Mouse (Mus musculus): ENCODE results near the gene Hoxd4. TPM values are rescaled to one million over a fixed set of nuclear protein-coding genes. Genes with fewer than 3 reads are reported as not detected.
A peak's percentile ranks its signal among the peaks of the same experiment; 100 is the strongest.

Hoxd4 gene
- polyA plus RNA-seq, 1 experiment from 2014 or later: not detected

DNA sequence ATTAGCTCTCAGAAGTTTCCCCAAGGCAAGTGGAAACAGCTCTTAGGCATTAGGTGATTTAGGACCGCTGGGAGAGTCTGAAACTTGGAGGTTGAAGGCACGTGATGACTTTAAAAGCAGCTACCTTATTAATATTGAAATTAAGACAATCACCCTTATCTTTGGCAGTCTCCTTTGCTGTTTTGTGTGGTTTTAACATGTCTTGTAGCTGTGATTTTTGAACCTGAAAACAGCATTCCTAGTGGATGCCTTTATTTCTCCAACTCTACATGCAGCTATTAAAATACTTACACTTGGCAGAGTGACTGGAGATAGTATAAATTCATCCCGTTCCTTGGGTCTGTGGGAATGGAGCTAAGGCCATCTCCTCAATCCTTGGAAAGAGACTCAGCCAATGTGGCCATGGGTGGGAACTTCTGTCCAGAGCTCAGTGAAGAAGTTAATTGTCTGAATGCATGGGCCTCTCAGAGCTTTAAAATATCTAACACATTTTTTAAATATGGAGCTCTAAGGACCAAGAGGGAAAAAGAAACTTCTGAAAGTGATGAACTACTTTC is 41.0 kb upstream of the Hoxd4 start:
- H3K27me3 ChIP-seq (replicated peaks; ENCODE audit: control insufficient read depth, insufficient read depth, low read length): peaks cover 93% of the 10 kb centered on the region
- no peak overlapping the region for H3K9ac ChIP-seq (replicated peaks; ENCODE audit: low read depth, low read length)
- 3% methylated on average over 3 of the region's 3 CpGs for WGBS
- no peak overlapping the region for H3K4me3 ChIP-seq (replicated peaks; ENCODE audit: low read length)
- H3K36me3 ChIP-seq (ENCODE audit: control insufficient read depth, insufficient read depth): no peaks in the 10 kb centered on the region
- no peak for ATAC-seq
- no peaks in the 10 kb centered on the region for H3K9me3 ChIP-seq (ENCODE audit: control insufficient read depth, low read length)
- peaks cover 17% of the 10 kb centered on the region for H3K4me1 ChIP-seq (replicated peaks; ENCODE audit: control insufficient read depth, insufficient read depth, low read length)
- no peak overlapping the region for H3K4me2 ChIP-seq (ENCODE audit: low read length)
- no peak overlapping the region for H3K27ac ChIP-seq (ENCODE audit: low read length)

- Histone ChIP-seq H3K27me3 (replicated peaks; ENCODE audit: control insufficient read depth, insufficient read depth, low read length) (peaks cover 94% of the 10 kb centered on the region), H3K27ac (ENCODE audit: low read length) (no peak overlapping the region), H3K36me3 (ENCODE audit: control insufficient read depth, insufficient read depth) (no peaks in the 10 kb centered on the region), H3K9me3 (ENCODE audit: control insufficient read depth, low read length) (no peaks in the 10 kb centered on the region), H3K9ac (replicated peaks; ENCODE audit: low read depth, low read length) (no peak overlapping the region), H3K4me1 (replicated peaks; ENCODE audit: control insufficient read depth, insufficient read depth, low read length) (peaks cover 17% of the 10 kb centered on the region), H3K4me3 (replicated peaks; ENCODE audit: low read length) (no peak overlapping the region), H3K4me2 (ENCODE audit: low read length) (no peak overlapping the region)
- ATAC-seq: no peak
- WGBS: 9% methylated on average over 5 of the region's 5 CpGs
Measured at GRCm38 (mm10) chr2:74671847-74672246, 39.9 kb upstream of the Hoxd4 start.

GRCm38 (mm10) chr2:74672481-74673362 is 39.0 kb upstream of the Hoxd4 start:
- peak overlapping the region; percentile 15; the same call in 1 of the 2 replicates for H3K4me3 ChIP-seq (replicated peaks; ENCODE audit: low read length)
- H3K9ac ChIP-seq (replicated peaks; ENCODE audit: low read depth, low read length): no peak overlapping the region
- H3K4me1 ChIP-seq (replicated peaks; ENCODE audit: control insufficient read depth, insufficient read depth, low read length): peaks cover 16% of the 10 kb centered on the region
- 1% methylated on average over 40 of the region's 40 CpGs for WGBS
- H3K9me3 ChIP-seq (ENCODE audit: control insufficient read depth, low read length): no peaks in the 10 kb centered on the region
- ATAC-seq: peak; percentile 63
- H3K27me3 ChIP-seq (replicated peaks; ENCODE audit: control insufficient read depth, insufficient read depth, low read length): peaks cover 94% of the 10 kb centered on the region
- no peak overlapping the region for H3K27ac ChIP-seq (ENCODE audit: low read length)
- no peaks in the 10 kb centered on the region for H3K36me3 ChIP-seq (ENCODE audit: control insufficient read depth, insufficient read depth)
- peak overlapping the region; percentile 42 for H3K4me2 ChIP-seq (ENCODE audit: low read length)

DNA sequence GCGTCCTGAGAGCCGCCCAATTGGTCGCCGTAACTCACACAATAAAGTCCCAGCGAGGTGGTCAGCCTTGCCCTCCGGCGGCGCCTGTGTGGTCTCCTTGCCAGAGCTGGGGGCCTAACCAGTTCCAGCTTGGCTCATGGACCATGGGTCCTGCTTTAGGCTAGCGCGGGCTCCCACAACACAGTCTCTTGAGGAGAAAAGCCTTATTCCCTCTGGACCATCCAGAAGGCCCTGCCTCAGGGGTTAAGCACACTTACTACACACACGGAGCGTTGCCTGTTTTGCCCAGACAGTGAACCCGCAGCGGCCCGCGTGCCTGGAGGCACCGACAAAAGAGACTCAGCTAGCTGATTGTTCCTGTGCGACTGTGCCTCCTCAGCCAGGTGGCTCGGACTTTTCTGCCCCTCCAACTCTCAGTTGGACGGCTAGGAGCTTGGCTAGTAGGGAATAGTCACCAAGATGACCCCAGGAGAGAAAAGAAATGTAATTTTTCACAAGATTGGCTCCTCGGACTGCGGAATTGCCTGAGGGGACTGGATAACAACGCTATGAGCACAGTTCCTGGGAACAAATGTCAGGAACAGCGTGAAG is 37.8 kb upstream of the Hoxd4 start:
- H3K9me3 ChIP-seq (ENCODE audit: control insufficient read depth, low read length): no peaks in the 10 kb centered on the region
- H3K36me3 ChIP-seq (ENCODE audit: control insufficient read depth, insufficient read depth): no peaks in the 10 kb centered on the region
- H3K4me1 ChIP-seq (replicated peaks; ENCODE audit: control insufficient read depth, insufficient read depth, low read length): peaks cover 6% of the 10 kb centered on the region; the same call in 1 of the 2 replicates
- no peak overlapping the region for H3K9ac ChIP-seq (replicated peaks; ENCODE audit: low read depth, low read length)
- ATAC-seq: no peak
- H3K27ac ChIP-seq (ENCODE audit: low read length): no peak overlapping the region
- H3K4me3 ChIP-seq (replicated peaks; ENCODE audit: low read length): no peak overlapping the region
- H3K27me3 ChIP-seq (replicated peaks; ENCODE audit: control insufficient read depth, insufficient read depth, low read length): peaks cover 94% of the 10 kb centered on the region
- no peak overlapping the region for H3K4me2 ChIP-seq (ENCODE audit: low read length)
- WGBS: under 1% methylated on average over 24 of the region's 24 CpGs

DNA sequence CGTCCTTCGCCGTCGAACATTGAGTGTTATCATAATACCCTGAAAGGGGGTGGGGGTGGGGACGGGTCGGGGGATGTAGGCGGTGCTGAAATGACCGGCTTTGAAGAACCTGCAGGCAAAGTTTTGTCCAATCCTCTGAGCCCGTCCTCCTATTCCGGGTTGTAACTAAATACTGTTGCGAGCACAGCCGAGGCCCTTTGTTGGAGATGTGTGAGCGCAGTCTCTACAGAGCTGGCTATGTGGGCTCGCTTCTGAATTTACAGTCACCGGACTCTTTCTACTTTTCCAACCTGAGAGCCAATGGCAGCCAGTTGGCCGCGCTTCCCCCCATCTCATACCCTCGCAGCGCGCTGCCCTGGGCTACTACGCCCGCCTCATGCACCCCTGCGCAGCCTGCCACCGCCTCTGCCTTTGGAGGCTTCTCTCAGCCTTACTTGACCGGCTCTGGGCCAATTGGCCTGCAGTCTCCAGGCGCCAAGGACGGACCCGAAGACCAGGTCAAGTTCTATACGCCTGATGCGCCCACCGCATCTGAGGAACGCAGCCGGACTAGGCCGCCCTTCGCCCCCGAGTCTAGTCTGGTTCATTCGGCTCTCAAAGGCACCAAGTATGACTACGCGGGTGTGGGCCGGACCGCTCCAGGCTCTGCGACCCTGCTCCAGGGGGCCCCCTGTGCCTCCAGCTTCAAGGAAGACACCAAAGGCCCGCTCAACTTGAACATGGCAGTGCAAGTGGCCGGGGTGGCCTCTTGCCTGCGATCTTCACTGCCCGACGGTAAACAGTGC is 36.7 kb upstream of the Hoxd4 start, which contains the start of gene Hoxd12:
Gene Hoxd12 (plus strand): TSS at position 133 of the 785 bp plus-strand sequence.
- WGBS: 1% methylated on average over 47 of the region's 47 CpGs
- Histone ChIP-seq H3K27ac (ENCODE audit: low read length) (no peak within 1 kb of the TSS), H3K9me3 (ENCODE audit: control insufficient read depth, low read length) (no peaks in the 10 kb centered on the region), H3K4me2 (ENCODE audit: low read length) (no peak within 1 kb of the TSS), H3K27me3 (replicated peaks; ENCODE audit: control insufficient read depth, insufficient read depth, low read length) (peaks cover 96% of the 10 kb centered on the region), H3K4me1 (replicated peaks; ENCODE audit: control insufficient read depth, insufficient read depth, low read length) (peaks cover 9% of the 10 kb centered on the region; the same call in 1 of the 2 replicates), H3K4me3 (replicated peaks; ENCODE audit: low read length) (no peak within 1 kb of the TSS), H3K36me3 (ENCODE audit: control insufficient read depth, insufficient read depth) (no peaks in the 10 kb centered on the region), H3K9ac (replicated peaks; ENCODE audit: low read depth, low read length) (no peak within 1 kb of the TSS)
- no peak for ATAC-seq

GRCm38 (mm10) chr2:74675666-74676282 is 36.0 kb upstream of the Hoxd4 start:
- Histone ChIP-seq H3K4me2 (ENCODE audit: low read length) (no peak overlapping the region), H3K9me3 (ENCODE audit: control insufficient read depth, low read length) (no peaks in the 10 kb centered on the region), H3K36me3 (ENCODE audit: control insufficient read depth, insufficient read depth) (no peaks in the 10 kb centered on the region), H3K4me3 (replicated peaks; ENCODE audit: low read length) (no peak overlapping the region), H3K4me1 (replicated peaks; ENCODE audit: control insufficient read depth, insufficient read depth, low read length) (peaks cover 9% of the 10 kb centered on the region; the same call in 1 of the 2 replicates), H3K9ac (replicated peaks; ENCODE audit: low read depth, low read length) (no peak overlapping the region), H3K27me3 (replicated peaks; ENCODE audit: control insufficient read depth, insufficient read depth, low read length) (peaks cover 97% of the 10 kb centered on the region), H3K27ac (ENCODE audit: low read length) (no peak overlapping the region)
- 5% methylated on average over 24 of the region's 24 CpGs for WGBS
- ATAC-seq: no peak

- no peak for ATAC-seq
- no peaks in the 10 kb centered on the region for H3K9me3 ChIP-seq (ENCODE audit: control insufficient read depth, low read length)
- H3K27ac ChIP-seq (ENCODE audit: low read length): no peak overlapping the region
- H3K4me1 ChIP-seq (replicated peaks; ENCODE audit: control insufficient read depth, insufficient read depth, low read length): peaks cover 9% of the 10 kb centered on the region; the same call in 1 of the 2 replicates
- H3K4me2 ChIP-seq (ENCODE audit: low read length): no peak overlapping the region
- H3K9ac ChIP-seq (replicated peaks; ENCODE audit: low read depth, low read length): no peak overlapping the region
- no peaks in the 10 kb centered on the region for H3K36me3 ChIP-seq (ENCODE audit: control insufficient read depth, insufficient read depth)
- H3K4me3 ChIP-seq (replicated peaks; ENCODE audit: low read length): no peak overlapping the region
- WGBS: 5% methylated on average over 9 of the region's 9 CpGs
- H3K27me3 ChIP-seq (replicated peaks; ENCODE audit: control insufficient read depth, insufficient read depth, low read length): peaks cover 99% of the 10 kb centered on the region
Measured at GRCm38 (mm10) chr2:74676376-74677052, 35.2 kb upstream of the Hoxd4 start.

- WGBS: 3% methylated on average over 2 of the region's 2 CpGs
- no peak for ATAC-seq
- peaks cover 99% of the 10 kb centered on the region for H3K27me3 ChIP-seq (replicated peaks; ENCODE audit: control insufficient read depth, insufficient read depth, low read length)
Measured at GRCm38 (mm10) chr2:74677106-74677505, 34.6 kb upstream of the Hoxd4 start.

More at GRCm38 (mm10) chr2:74677106-74677505, 34.6 kb upstream of the Hoxd4 start:
- H3K4me1 ChIP-seq (replicated peaks; ENCODE audit: control insufficient read depth, insufficient read depth, low read length): peaks cover 15% of the 10 kb centered on the region
- H3K9me3 ChIP-seq (ENCODE audit: control insufficient read depth, low read length): no peaks in the 10 kb centered on the region
- H3K27ac ChIP-seq (ENCODE audit: low read length): no peak overlapping the region
- H3K4me2 ChIP-seq (ENCODE audit: low read length): no peak overlapping the region
- H3K9ac ChIP-seq (replicated peaks; ENCODE audit: low read depth, low read length): no peak overlapping the region
- no peaks in the 10 kb centered on the region for H3K36me3 ChIP-seq (ENCODE audit: control insufficient read depth, insufficient read depth)
- no peak overlapping the region for H3K4me3 ChIP-seq (replicated peaks; ENCODE audit: low read length)

Data from forebrain, embryonic 16.5 days (tissue).